Mouse (Mus musculus) myocyte (in vitro differentiated cells): ENCODE results near the gene Banf2. TPM values are rescaled to one million over a fixed set of nuclear protein-coding genes. Genes with fewer than 3 reads are reported as not detected.

Source experiments
- H3K27me3 ChIP-seq: one replicate; pipeline ENCODE4 v1.6.1; 2011; ENCODE audit not compliant: control insufficient read depth, insufficient read depth, insufficient read length
- H3K36me3 ChIP-seq: one replicate; pipeline ENCODE4 v1.6.1; 2011; ENCODE audit not compliant: control insufficient read depth, insufficient read depth
- H3K4me2 ChIP-seq: one replicate; pipeline ENCODE4 v1.6.1; 2011; ENCODE audit warnings: low read depth, control low read depth
- H3K4me3 ChIP-seq: one replicate; pipeline ENCODE4 v1.5.1; 2011; ENCODE audit warnings: mild to moderate bottlenecking, control low read depth, moderate library complexity
- H3K79me2 ChIP-seq: one replicate; pipeline ENCODE4 v1.6.1; 2011; ENCODE audit not compliant: control insufficient read depth, insufficient read depth
- H3ac ChIP-seq: one replicate; pipeline ENCODE4 v1.6.1; 2011; ENCODE audit not compliant: control insufficient read depth, insufficient read length
- CEBPB ChIP-seq: IDR thresholded peaks from 2 replicates; pipeline ENCODE4 v1.6.1; 2011; ENCODE audit warnings: mild to moderate bottlenecking, moderate library complexity; ENCODE audit not compliant: poor library complexity, insufficient read depth, severe bottlenecking
- E2F4 ChIP-seq: IDR thresholded peaks from one replicate; pipeline ENCODE4 v1.6.1; 2011; ENCODE audit warnings: mild to moderate bottlenecking, control low read depth, moderate library complexity; ENCODE audit not compliant: insufficient read depth
- MAX ChIP-seq: IDR thresholded peaks from one replicate; pipeline ENCODE4 v1.6.1; 2011; ENCODE audit warnings: low read depth, mild to moderate bottlenecking, control low read depth
- MYOD1 ChIP-seq, 3 experiments: IDR thresholded peaks; one replicate each; pipeline ENCODE4 v1.6.1; 2011; ENCODE audit warnings: control low read depth in 2 of 3, low read depth in 2 of 3, mild to moderate bottlenecking in 2 of 3, moderate library complexity in 1 of 3; ENCODE audit not compliant: insufficient read length in 2 of 3, control insufficient read depth in 1 of 3
- MYOG ChIP-seq, 3 experiments: IDR thresholded peaks; one replicate each; pipeline ENCODE4 v1.6.1; 2011; ENCODE audit warnings: control low read depth in 2 of 3, low read depth in 2 of 3, mild to moderate bottlenecking in 2 of 3; ENCODE audit not compliant: insufficient read length in 2 of 3, control insufficient read depth in 1 of 3, insufficient read depth in 1 of 3
- POLR2A ChIP-seq: IDR thresholded peaks from one replicate; pipeline ENCODE4 v1.6.1; 2011; ENCODE audit warnings: low read depth, mild to moderate bottlenecking, control low read depth, moderate library complexity; ENCODE audit not compliant: insufficient read length
- POLR2AphosphoS2 ChIP-seq: IDR thresholded peaks from one replicate; pipeline ENCODE4 v1.6.1; 2011; ENCODE audit warnings: low read depth, control low read depth; ENCODE audit not compliant: insufficient read length
- REST ChIP-seq: IDR thresholded peaks from one replicate; pipeline ENCODE4 v1.6.1; 2011; ENCODE audit warnings: mild to moderate bottlenecking, control low read depth, moderate library complexity; ENCODE audit not compliant: insufficient read depth, insufficient read length
- SRF ChIP-seq: IDR thresholded peaks from one replicate; pipeline ENCODE4 v1.6.1; 2011; ENCODE audit warnings: low read depth; ENCODE audit not compliant: control insufficient read depth, insufficient read length
- TCF12 ChIP-seq: IDR thresholded peaks from one replicate; pipeline ENCODE4 v1.6.1; 2011; ENCODE audit warnings: mild to moderate bottlenecking, control low read depth; ENCODE audit not compliant: poor library complexity, insufficient read depth, severe bottlenecking
- TCF3 ChIP-seq: IDR thresholded peaks from one replicate; pipeline ENCODE4 v1.6.1; 2011; ENCODE audit warnings: low read depth, control low read depth; ENCODE audit not compliant: insufficient read length
- USF1 ChIP-seq: IDR thresholded peaks from one replicate; pipeline ENCODE4 v1.6.1; 2011; ENCODE audit warnings: low read depth, mild to moderate bottlenecking, control low read depth, moderate library complexity
- polyA plus RNA-seq: library from polyadenylated mRNA; unstranded; fragments of >200 nt; fragmentation: generic; extraction: Trizol; gene quantifications from one replicate; pipeline ENCODE4 v1.2.1, GENCODE M21; 2012; ENCODE audit warnings: missing spikeins

The Banf2 gene
- polyA plus RNA-seq, 1 experiment: not detected

GRCm38 (mm10) chr2:144087899-144088584 is 55.2 kb downstream of the Banf2 start:
- H3K4me3 ChIP-seq: no peak overlapping the region
- TF ChIP-seq REST (no peak), USF1 (no peak), E2F4 (no peak), MYOD1 (IDR thresholded peaks at IDR 0.05; ENCODE audit: control insufficient read depth in 1 of 3, insufficient read length in 2 of 3, low read depth in 2 of 3) (peak; percentile 25 to 94 (median 93)), TCF12 (peak; percentile 83), POLR2A (no peak), CEBPB (no peak), TCF3 (peak; percentile 86), POLR2AphosphoS2 (no peak), MAX (no peak), MYOG (IDR thresholded peaks at IDR 0.05; ENCODE audit: control insufficient read depth in 1 of 3, insufficient read depth in 1 of 3, insufficient read length in 2 of 3, low read depth in 2 of 3) (peak; percentile 70 to 97 (median 90)), SRF (no peak)
- H3ac ChIP-seq: no peak overlapping the region
- peaks cover 33% of the 10 kb centered on the region for H3K27me3 ChIP-seq
- H3K79me2 ChIP-seq: no peaks in the 10 kb centered on the region
- no peak overlapping the region for H3K4me2 ChIP-seq
- H3K36me3 ChIP-seq: no peaks in the 10 kb centered on the region

GRCm38 (mm10) chr2:144092767-144093166 is 59.9 kb downstream of the Banf2 start:
- Histone ChIP-seq H3ac (no peak overlapping the region), H3K4me3 (no peak overlapping the region), H3K79me2 (no peaks in the 10 kb centered on the region), H3K36me3 (no peaks in the 10 kb centered on the region), H3K27me3 (peaks cover 15% of the 10 kb centered on the region), H3K4me2 (no peak overlapping the region)
- no peak for TF ChIP-seq REST
- TF ChIP-seq MYOD1 (IDR thresholded peaks at IDR 0.05; ENCODE audit: control insufficient read depth in 1 of 3, insufficient read length in 2 of 3, low read depth in 2 of 3): no peak
- no peak for TF ChIP-seq SRF
- no peak for TF ChIP-seq CEBPB
- TF ChIP-seq USF1: no peak
- TF ChIP-seq E2F4: no peak
- TF ChIP-seq MYOG (IDR thresholded peaks at IDR 0.05; ENCODE audit: control insufficient read depth in 1 of 3, insufficient read depth in 1 of 3, insufficient read length in 2 of 3, low read depth in 2 of 3): no peak
- TF ChIP-seq POLR2A: no peak
- TF ChIP-seq TCF3: no peak
- TF ChIP-seq MAX: no peak
- no peak for TF ChIP-seq TCF12
- no peak for TF ChIP-seq POLR2AphosphoS2

GRCm38 (mm10) chr2:144094721-144095120 is 61.9 kb downstream of the Banf2 start:
- no peak overlapping the region for H3ac ChIP-seq
- H3K27me3 ChIP-seq: peaks cover 22% of the 10 kb centered on the region
- H3K36me3 ChIP-seq: no peaks in the 10 kb centered on the region
- H3K79me2 ChIP-seq: no peaks in the 10 kb centered on the region
- H3K4me2 ChIP-seq: no peak overlapping the region
- H3K4me3 ChIP-seq: no peak overlapping the region
- TF ChIP-seq MAX: no peak
- no peak for TF ChIP-seq REST
- no peak for TF ChIP-seq TCF12

GRCm38 (mm10) chr2:144101463-144101961 is 68.7 kb downstream of the Banf2 start:
- H3K4me2 ChIP-seq: no peak overlapping the region
- no peak overlapping the region for H3ac ChIP-seq
- H3K79me2 ChIP-seq: no peaks in the 10 kb centered on the region
- no peaks in the 10 kb centered on the region for H3K36me3 ChIP-seq
- H3K4me3 ChIP-seq: no peak overlapping the region
- H3K27me3 ChIP-seq: peaks cover 17% of the 10 kb centered on the region
- TF ChIP-seq MYOG (IDR thresholded peaks at IDR 0.05; ENCODE audit: control insufficient read depth in 1 of 3, insufficient read depth in 1 of 3, insufficient read length in 2 of 3, low read depth in 2 of 3) (no peak), USF1 (no peak), REST (no peak), SRF (no peak), POLR2A (no peak), CEBPB (no peak), TCF12 (no peak), POLR2AphosphoS2 (no peak), MAX (no peak), MYOD1 (IDR thresholded peaks at IDR 0.05; ENCODE audit: control insufficient read depth in 1 of 3, insufficient read length in 2 of 3, low read depth in 2 of 3) (no peak), E2F4 (no peak)

- no peak for TF ChIP-seq E2F4
- no peak for TF ChIP-seq TCF12
- TF ChIP-seq SRF: no peak
- TF ChIP-seq CEBPB: no peak
- TF ChIP-seq MAX: no peak
- no peak overlapping the region for H3K4me3 ChIP-seq
- H3ac ChIP-seq: no peak overlapping the region
- no peaks in the 10 kb centered on the region for H3K36me3 ChIP-seq
- H3K27me3 ChIP-seq: peaks cover 9% of the 10 kb centered on the region
- H3K4me2 ChIP-seq: no peak overlapping the region
- H3K79me2 ChIP-seq: no peaks in the 10 kb centered on the region
These were observed 74.5 kb downstream of the Banf2 start for GRCm38 (mm10) chr2:144107374-144107773.
